Mouse (Mus musculus) cerebellum, adult 2 months (tissue): ENCODE results near the gene Asb16.

Source experiments
- CTCF ChIP-seq: fragments of 200-500 bp; IDR thresholded peaks from 2 replicates; pipeline ENCODE4 v1.5.1; 2011; ENCODE audit warnings: low read depth, mild to moderate bottlenecking, control low read depth, low read length, moderate library complexity, borderline replicate concordance; ENCODE audit not compliant: insufficient read depth
- POLR2A ChIP-seq: fragments of 200-500 bp; IDR thresholded peaks from 2 replicates; pipeline ENCODE4 v1.6.1; 2011; ENCODE audit warnings: low read length, control low read depth, borderline replicate concordance; ENCODE audit not compliant: insufficient read depth

GRCm38 (mm10) chr11:102221954-102222351 is 46.6 kb upstream of the Asb16 start:
- no peak for TF ChIP-seq CTCF
- no peak for TF ChIP-seq POLR2A
